Mouse (Mus musculus) heart, adult 2 months (tissue): ENCODE measurements at regions not wholly inside any gene's neighbourhood (a gene's known extent, or its start where the extent isn't known, plus 50 kb on each side); places are given as distances from the start of the nearest gene placed in this dataset.

Source experiments
- DNase-seq, 2 experiments: peaks; one replicate each; pipeline ENCODE4 v3.0.0; 2021
- H3K27ac ChIP-seq: fragments of 200-600 bp; 2 replicates; pipeline ENCODE4 v1.8.1; 2022
- H3K27me3 ChIP-seq: fragments of 200-500 bp; 2 replicates; pipeline ENCODE4 v1.6.1; 2012; ENCODE audit warnings: mild to moderate bottlenecking, low read length, inconsistent platforms, mixed read lengths; ENCODE audit not compliant: control insufficient read depth, insufficient read depth
- H3K36me3 ChIP-seq: fragments of 200-500 bp; 2 replicates; pipeline ENCODE4 v1.6.1; 2012; ENCODE audit warnings: low read length, inconsistent platforms; ENCODE audit not compliant: control insufficient read depth, insufficient read depth
- H3K4me1 ChIP-seq: fragments of 200-500 bp; 2 replicates; pipeline ENCODE4 v1.6.1; 2011; ENCODE audit warnings: low read length; ENCODE audit not compliant: control insufficient read depth, insufficient read depth
- H3K4me3 ChIP-seq: fragments of 200-600 bp; 2 replicates; pipeline ENCODE4 v1.8.1; 2022
- H3K79me2 ChIP-seq: fragments of 200-500 bp; replicated peaks from 2 replicates; pipeline ENCODE4 v1.6.1; 2012; ENCODE audit warnings: mild to moderate bottlenecking, inconsistent platforms, low read length, moderate library complexity, mixed read lengths; ENCODE audit not compliant: control insufficient read depth, insufficient read depth
- H3K9ac ChIP-seq: fragments of 200-500 bp; 2 replicates; pipeline ENCODE4 v1.6.1; 2012; ENCODE audit warnings: low read depth, mild to moderate bottlenecking, control low read depth, inconsistent platforms, low read length, mixed read lengths
- CTCF ChIP-seq: fragments of 200-600 bp; IDR thresholded peaks from 2 replicates; pipeline ENCODE4 v1.8.1; 2022; ENCODE audit warnings: antibody characterized with exemption, mild to moderate bottlenecking, moderate library complexity
- EP300 ChIP-seq: fragments of 200-500 bp; IDR thresholded peaks from 2 replicates; pipeline ENCODE4 v1.6.1; 2011; ENCODE audit warnings: low read depth, low read length, control low read depth; ENCODE audit not compliant: insufficient read depth
- POLR2A ChIP-seq: fragments of 200-500 bp; IDR thresholded peaks from 2 replicates; pipeline ENCODE4 v1.6.1; 2011; ENCODE audit warnings: mild to moderate bottlenecking, low read depth, low read length, control low read depth; ENCODE audit not compliant: insufficient read depth
- WGBS: fragments of 180-500 bp; shearing (Covaris S2); methylation state at CpG from one replicate; pipeline ENCODE4 v1.1.7; 2018; 5-methylcytosine and 5-hydroxymethylcytosine counted together
- intact Hi-C: fragments of 180-260 bp; cut with DNase I; formaldehyde crosslinking; loops from one replicate; pipeline ENCODE4 v1.15.1; 2025

DNA sequence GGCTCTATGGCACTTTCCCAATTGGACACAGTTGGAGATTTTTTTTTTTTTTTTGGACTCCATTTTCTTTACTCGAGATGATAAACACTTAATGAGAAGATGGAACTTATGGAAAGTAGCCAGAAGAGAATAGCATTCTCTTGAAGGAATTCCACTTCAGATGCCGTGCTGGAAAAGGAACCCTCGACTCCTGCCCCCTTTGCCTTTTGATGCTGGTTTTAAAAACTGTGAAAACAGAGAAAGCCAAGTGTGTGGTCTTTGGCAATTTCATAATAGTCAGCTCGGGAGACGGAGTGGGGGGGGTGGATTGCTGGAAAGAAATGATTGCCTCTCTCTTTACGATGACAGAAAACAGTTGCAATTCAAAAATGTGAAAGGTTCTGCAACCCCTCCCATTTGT, 429.2 kb downstream of the Fgf9 start:
- H3K27me3 ChIP-seq = no peaks in the 10 kb centered on the region
- no peaks in the 10 kb centered on the region for H3K79me2 ChIP-seq
- no peak overlapping the region for H3K27ac ChIP-seq
- H3K4me3 ChIP-seq = no peak overlapping the region
- intact Hi-C loops = no loop called here
- WGBS = 66% methylated on average over 6 of the region's 6 CpGs
- H3K4me1 ChIP-seq = no peaks in the 10 kb centered on the region
- no peak for DNase-seq
- H3K9ac ChIP-seq = no peak overlapping the region
- no peak for TF ChIP-seq CTCF
- no peak for TF ChIP-seq EP300
- TF ChIP-seq POLR2A = no peak
- H3K36me3 ChIP-seq = no peaks in the 10 kb centered on the region

DNA sequence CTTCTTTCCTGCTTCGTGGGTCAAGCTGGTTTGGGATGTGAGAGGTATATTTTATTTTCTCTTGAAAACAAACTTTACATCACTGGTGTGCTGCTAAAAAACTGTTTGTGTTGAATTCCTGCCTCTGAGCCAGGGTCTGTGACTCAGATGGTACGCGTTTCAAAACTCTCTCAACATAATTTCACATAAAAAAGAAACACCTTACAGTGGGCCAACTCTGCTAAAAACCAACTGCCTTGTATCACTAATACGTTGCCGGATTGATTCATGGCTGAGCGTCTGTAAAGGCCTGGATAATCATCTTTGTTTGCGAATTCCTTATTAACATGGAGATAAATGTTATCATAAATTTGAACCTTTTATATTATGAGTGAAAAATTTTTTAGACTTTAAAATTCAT, 428.7 kb downstream of the Fgf9 start:
- no peak overlapping the region for H3K4me3 ChIP-seq
- 82% methylated on average over 7 of the region's 7 CpGs for WGBS
- intact Hi-C loops = no loop called here
- TF ChIP-seq EP300 = no peak
- TF ChIP-seq CTCF = no peak
- TF ChIP-seq POLR2A = no peak
- H3K36me3 ChIP-seq = no peaks in the 10 kb centered on the region
- no peak overlapping the region for H3K27ac ChIP-seq
- H3K4me1 ChIP-seq = no peaks in the 10 kb centered on the region
- DNase-seq = no peak
- no peaks in the 10 kb centered on the region for H3K27me3 ChIP-seq
- H3K9ac ChIP-seq = no peak overlapping the region
- no peaks in the 10 kb centered on the region for H3K79me2 ChIP-seq

DNA sequence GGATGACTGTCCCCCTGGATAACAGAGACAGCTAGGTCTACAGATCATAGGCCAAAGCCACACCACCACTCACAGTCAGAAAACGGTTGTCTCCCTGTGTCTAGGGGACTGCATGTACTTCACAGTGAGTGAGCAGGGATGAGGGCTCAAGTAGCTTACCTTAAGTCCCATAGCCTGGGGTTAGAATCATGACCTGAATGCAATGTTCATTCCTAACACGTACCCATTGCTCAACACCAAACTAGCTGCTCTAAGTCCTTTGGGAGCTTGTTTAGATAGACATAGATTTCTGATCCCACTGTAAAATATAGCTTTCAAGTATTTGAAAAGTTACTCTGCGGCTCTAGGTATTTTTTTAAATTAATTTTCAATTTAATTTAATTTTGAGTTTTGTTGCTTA, 426.6 kb downstream of the Fgf9 start:
- H3K27me3 ChIP-seq = no peaks in the 10 kb centered on the region
- no peak for TF ChIP-seq CTCF
- no peak for TF ChIP-seq POLR2A
- TF ChIP-seq EP300 = no peak
- no peak overlapping the region for H3K27ac ChIP-seq
- H3K9ac ChIP-seq = no peak overlapping the region
- no peaks in the 10 kb centered on the region for H3K36me3 ChIP-seq
- no peaks in the 10 kb centered on the region for H3K4me1 ChIP-seq
- 89% methylated on average over 3 of the region's 3 CpGs for WGBS
- no peak overlapping the region for H3K4me3 ChIP-seq
- no peak for DNase-seq
- no peaks in the 10 kb centered on the region for H3K79me2 ChIP-seq
- intact Hi-C loops = no loop called here

DNA sequence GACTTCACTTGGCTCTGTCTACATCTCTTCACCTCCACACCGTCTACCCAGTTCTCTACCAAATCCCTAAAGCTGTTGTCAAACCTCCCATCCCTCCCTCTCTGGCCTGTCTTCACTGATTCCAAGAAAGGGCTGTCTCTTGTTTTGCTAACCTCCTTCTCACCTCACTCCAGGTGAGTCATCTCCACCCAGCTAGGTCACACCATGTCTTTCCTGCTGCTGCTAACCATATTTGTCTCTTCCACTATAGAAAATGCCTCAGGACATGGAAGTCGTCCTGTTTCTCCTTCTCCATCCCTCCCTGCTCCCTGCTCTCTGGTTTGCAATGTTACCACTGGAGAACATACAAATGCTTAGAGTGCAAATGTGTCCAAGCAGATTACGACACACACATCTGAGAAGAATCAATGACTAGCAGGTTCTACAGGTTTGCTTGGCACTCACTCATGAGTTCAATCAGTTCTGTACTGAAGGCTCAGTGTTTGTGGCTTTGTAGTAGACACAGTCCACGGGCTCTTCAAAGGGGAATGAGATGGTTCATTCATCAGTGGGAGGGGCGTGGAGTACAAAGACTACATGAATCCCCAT, 424.1 kb downstream of the Fgf9 start:
- H3K79me2 ChIP-seq = no peaks in the 10 kb centered on the region
- TF ChIP-seq EP300 = no peak
- no peak for TF ChIP-seq CTCF
- WGBS = 76% methylated on average over 5 of the region's 5 CpGs
- H3K27ac ChIP-seq = no peak overlapping the region
- H3K4me1 ChIP-seq = no peaks in the 10 kb centered on the region
- no peak overlapping the region for H3K9ac ChIP-seq
- no peak for DNase-seq
- H3K4me3 ChIP-seq = no peak overlapping the region
- H3K27me3 ChIP-seq = no peaks in the 10 kb centered on the region
- intact Hi-C loops = no loop called here
- H3K36me3 ChIP-seq = no peaks in the 10 kb centered on the region

DNA sequence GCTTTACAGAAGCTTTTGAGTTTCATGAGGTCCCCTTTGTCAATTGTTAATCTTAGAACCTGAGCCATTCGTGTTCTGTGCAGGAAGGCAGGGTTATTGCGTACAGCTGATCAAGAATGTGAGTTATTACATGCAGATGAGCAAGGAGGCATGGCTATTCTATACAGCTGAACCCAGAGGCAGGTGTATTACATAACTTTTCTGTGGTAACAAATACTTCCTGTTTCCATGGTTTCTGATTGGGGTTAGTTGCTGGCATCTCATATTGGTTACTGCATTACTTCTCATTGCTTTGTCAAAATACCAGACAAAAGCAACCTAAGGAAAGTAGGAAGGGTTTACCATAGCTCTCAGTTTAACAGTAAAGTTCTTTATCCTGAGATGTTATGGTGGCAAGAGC, 421.8 kb downstream of the Fgf9 start:
- intact Hi-C loops = no loop called here
- Histone ChIP-seq H3K27me3 (no peaks in the 10 kb centered on the region), H3K27ac (no peak overlapping the region), H3K79me2 (no peaks in the 10 kb centered on the region), H3K9ac (no peak overlapping the region), H3K4me1 (no peaks in the 10 kb centered on the region), H3K36me3 (no peaks in the 10 kb centered on the region), H3K4me3 (no peak overlapping the region)
- WGBS = 74% methylated on average over 2 of the region's 2 CpGs
- no peak for DNase-seq
- TF ChIP-seq CTCF (no peak), EP300 (no peak), POLR2A (no peak)

DNA sequence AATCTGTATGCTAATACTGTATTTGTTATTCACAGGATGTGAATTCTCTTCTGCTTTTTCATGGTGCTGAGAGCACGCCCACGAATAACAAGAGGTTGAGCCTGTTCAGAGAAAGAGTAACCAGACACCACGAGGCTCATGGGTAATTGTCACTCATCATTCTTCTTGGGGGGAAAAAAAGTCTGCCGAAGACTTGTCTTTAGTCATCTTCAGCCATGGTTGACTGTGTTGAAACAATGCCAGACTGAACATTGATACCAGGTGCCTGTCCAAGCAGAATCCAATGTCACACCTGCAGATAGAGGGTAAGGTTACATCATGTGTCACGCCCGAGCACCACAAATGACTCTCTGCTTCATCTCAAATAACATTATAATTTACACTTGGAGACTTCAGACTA, 418.5 kb downstream of the Fgf9 start:
- H3K79me2 ChIP-seq = no peaks in the 10 kb centered on the region
- no peaks in the 10 kb centered on the region for H3K36me3 ChIP-seq
- no peak for DNase-seq
- no peak overlapping the region for H3K9ac ChIP-seq
- TF ChIP-seq EP300 (no peak), POLR2A (no peak), CTCF (no peak)
- no peaks in the 10 kb centered on the region for H3K4me1 ChIP-seq
- H3K4me3 ChIP-seq = no peak overlapping the region
- intact Hi-C loops = no loop called here
- WGBS = 83% methylated on average over 6 of the region's 6 CpGs
- no peaks in the 10 kb centered on the region for H3K27me3 ChIP-seq
- H3K27ac ChIP-seq = no peak overlapping the region
